Mouse (Mus musculus) olfactory bulb, adult 2 months (tissue): ENCODE data around the gene Nmur2.

Source experiments
- CTCF ChIP-seq: fragments of 200-500 bp; IDR thresholded peaks from 2 replicates; pipeline ENCODE4 v1.5.1; 2012; ENCODE audit warnings: low read depth, mild to moderate bottlenecking, low read length, moderate library complexity; ENCODE audit not compliant: insufficient read depth
- POLR2A ChIP-seq: fragments of 200-500 bp; IDR thresholded peaks from 2 replicates; pipeline ENCODE4 v1.6.1; 2012; ENCODE audit warnings: mild to moderate bottlenecking, low read depth, low read length, moderate library complexity; ENCODE audit not compliant: insufficient read depth

DNA sequence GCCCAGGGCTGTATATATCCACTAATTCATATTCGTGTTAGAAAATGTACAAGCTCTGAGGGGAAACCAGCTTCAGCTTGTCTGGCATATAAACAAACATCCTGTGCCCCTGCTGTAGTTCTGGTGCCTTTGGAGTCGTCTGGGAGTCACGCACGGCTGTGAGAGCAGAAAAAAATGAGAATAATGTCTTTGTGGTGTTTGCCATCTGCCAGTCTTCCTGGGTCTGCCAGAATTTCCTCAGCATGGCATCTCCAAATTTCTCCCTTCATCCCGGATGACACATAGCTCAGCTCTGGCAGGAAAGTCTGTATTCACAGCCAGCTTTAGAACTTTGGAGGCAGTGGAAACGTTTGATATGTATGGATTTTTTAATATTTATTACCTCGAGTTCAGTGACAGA, 13.6 kb upstream of the Nmur2 start:
- TF ChIP-seq CTCF, result no peak
- TF ChIP-seq POLR2A, result no peak
